Mouse (Mus musculus) adipocyte (in vitro differentiated cells): Measurements from ENCODE around the gene Extl2.

Experiments used
- DNase-seq: peaks from one replicate; pipeline ENCODE4 v3.0.0-alpha.2; 2016; ENCODE audit warnings: low spot score

The Extl2 gene

DNA sequence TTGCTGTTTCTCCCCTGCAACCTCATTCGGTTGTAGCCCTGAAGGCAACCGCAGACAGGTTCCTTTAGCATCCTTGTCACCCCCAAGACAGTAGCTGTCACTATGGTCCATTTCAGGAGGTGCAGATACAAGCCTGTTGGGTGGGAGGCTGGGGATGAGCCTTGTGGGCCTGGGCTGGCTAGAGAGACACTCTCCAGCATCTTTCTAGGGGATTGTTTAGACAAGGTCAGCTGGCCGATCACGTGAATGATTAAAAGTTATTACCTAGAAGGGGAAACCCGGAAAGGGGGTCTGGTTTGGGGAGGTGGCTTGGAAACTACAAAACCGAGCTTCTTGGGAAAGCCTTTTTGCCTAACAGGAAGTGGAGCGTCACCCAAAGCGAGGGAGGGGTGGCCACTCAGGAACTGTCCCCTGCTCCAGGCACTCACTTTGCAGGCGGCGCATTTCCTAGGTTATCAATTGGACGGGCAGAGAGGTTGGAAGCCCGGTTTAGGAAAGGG lies 729 bp downstream of the Extl2 start:
- DNase-seq: peak; percentile 82

GRCm38 (mm10) chr3:116009622-116010344 lies 2.5 kb downstream of the Extl2 start:
- no peak for DNase-seq

- no peak for DNase-seq
These were observed 7.6 kb downstream of the Extl2 start for GRCm38 (mm10) chr3:116014901-116015300.

- no peak for DNase-seq
These were observed 8.9 kb downstream of the Extl2 start for GRCm38 (mm10) chr3:116016116-116016515.

GRCm38 (mm10) chr3:116018606-116019005 lies 11.3 kb downstream of the Extl2 start:
- no peak for DNase-seq

GRCm38 (mm10) chr3:116019136-116019535 lies 11.9 kb downstream of the Extl2 start:
- DNase-seq: no peak

DNA sequence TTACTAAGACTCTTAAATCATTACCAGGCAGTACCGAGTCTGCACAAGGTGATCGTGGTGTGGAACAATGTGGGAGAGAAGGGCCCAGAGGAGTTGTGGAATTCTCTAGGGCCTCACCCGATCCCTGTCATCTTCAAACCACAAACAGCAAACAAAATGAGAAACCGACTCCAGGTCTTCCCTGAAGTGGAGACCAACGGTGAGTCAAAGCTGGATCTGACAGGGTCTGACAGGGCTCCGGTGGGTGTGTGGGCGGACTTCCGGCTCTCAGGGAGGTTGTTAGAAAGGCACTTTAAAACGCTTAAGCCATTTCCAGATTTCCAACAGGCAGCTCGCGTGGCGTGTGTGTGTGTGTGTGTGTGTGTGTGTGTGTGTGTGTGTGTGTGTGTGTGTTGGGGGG lies 17.0 kb downstream of the Extl2 start:
- DNase-seq: no peak

DNA sequence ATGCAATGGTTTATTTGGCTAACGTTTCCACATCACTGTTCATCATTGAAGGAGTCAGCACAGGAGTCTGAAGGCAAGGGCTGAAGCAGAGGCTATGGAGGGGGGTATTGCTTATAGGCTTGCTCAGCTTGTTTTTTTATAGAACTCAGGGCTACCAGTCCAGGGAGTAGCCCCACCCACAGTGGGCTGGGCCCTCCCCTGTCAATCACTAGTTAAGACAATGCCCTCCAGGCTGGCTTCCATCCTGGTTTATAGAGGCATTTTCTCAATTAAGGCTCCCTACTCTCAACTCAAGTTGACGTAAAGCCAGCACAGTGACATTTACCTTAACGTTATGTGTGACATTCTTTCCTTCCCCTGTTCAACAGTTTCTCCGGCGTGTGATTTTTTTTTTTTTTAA lies 17.4 kb downstream of the Extl2 start:
- DNase-seq: no peak

DNA sequence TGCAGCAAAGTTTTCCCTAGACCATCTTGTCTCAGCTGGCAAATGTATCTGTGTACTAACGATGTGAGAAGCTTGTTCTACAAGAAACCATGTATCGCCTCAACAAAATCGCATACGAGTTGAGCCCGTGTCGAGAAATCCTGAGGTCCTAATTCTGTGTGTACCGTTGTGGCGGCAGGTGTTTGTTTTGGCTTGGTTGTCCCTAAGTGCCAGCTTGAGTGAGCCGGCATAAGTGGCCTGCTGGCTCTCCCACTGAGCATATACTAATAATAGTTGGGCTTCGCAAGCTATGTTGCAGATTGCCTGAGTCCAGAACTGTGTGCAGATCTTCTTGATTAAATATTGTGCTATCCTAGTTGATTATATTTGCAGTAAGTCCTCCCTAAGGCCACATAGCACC lies 18.4 kb downstream of the Extl2 start:
- no peak for DNase-seq

DNA sequence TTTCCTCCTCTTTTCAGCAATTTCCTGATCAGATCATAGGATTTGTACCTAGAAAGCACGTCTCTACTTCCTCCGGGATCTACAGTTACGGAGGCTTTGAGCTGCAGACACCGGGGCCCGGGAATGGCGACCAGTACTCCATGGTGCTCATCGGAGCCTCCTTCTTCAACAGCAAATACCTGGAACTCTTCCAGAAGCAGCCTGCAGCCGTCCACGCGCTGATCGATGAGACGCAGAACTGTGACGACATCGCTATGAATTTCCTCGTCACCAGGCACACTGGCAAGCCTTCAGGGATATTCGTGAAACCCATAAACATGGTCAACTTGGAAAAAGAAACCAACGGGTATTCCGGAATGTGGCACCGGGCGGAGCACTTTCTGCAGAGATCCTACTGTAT lies 19.7 kb downstream of the Extl2 start:
- no peak for DNase-seq

DNA sequence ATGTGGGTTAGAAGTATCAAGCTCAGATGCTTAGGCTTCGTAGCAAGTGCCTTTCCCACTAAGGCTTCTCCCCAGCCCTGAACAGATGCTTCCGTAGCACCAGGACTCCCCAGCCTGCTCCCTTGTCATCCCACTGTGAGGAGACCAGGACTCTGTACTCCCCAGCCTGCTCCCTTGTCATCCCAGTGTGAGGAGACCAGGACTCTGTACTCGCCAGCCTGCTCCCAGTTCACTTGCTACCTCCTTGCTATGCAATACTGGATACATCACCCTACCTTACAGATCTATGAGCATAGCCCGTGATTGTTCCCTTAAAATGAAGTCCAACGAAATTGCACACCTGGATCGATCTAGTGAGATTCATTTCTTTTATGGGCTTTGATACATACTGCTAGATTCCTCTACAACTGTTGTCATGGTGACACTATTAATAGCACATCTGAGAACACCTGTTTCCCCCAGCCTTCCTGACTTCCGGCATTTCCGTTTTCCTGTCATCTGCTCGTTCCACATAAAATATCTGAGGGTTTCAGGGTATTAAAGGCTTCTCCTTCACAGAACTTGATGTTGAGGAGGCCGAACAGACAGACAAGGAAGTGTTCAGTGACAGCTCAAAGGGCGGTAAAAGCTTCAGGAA lies 23.0 kb downstream of the Extl2 start:
- DNase-seq: no peak

- no peak for DNase-seq
These were observed 26.1 kb downstream of the Extl2 start for GRCm38 (mm10) chr3:116033218-116033870.

DNA sequence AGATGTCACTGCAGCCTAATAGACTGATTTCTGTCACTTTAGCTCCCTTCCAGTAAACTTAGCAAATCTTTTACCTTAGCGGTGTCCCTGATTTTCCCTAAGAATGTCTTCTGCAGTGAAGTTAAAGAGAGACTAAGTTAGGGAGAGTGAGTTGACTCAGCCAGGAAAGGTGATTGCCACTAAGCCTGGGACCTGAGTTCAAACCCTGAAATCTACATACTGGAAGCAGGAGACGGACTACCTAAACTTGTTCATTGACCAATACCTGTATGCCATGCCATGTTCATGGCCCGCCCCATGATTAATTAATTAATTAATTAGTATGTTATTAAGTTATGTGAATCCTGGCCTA lies 26.6 kb downstream of the Extl2 start:
- peak; percentile 79 for DNase-seq

GRCm38 (mm10) chr3:116040776-116041175 lies 33.5 kb downstream of the Extl2 start:
- peak; percentile 40 for DNase-seq

DNA sequence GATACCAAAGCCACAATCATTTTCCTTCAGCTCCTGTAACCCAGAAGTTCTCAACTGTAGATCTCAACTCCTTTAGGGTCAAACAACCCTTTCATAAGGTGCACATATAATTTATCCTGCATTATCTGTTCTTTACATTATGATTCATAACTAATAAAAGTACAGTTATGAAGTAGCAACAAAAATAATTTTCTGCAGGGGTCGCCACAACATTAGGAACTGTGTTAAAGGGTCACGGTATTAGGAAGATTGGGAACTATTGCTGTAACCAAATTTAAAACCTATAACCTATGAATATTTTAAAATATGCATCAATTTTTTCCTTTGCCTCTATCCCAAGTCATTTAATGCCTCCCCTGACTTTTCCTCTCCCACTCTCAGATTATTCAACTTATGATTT lies 38.7 kb downstream of the Extl2 start:
- DNase-seq: peak; percentile 56

GRCm38 (mm10) chr3:116047034-116047433 lies 39.8 kb downstream of the Extl2 start:
- peak; percentile 29 for DNase-seq

DNA sequence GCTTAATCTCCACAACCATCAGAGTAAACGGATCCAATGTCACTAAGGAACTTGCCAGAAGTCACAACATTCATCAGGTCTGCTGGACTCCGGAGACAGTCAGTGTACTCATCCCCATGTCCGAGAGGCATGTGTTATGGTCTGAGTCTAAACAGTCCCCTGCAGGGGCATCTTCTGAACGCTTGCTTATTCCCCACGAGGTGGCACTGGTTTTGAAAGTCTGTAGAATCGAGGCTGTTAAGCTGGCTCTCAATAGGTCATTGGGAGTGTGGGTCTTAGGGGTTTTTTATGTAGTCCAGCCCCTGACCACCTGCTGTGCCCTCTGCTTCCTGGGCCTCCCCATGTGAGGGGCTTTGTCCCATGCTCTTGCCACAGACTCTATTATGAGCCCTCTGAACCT lies 49.8 kb downstream of the Extl2 start:
- no peak for DNase-seq

GRCm38 (mm10) chr3:116060320-116060719 lies 53.1 kb downstream of the Extl2 start:
- DNase-seq: no peak

DNA sequence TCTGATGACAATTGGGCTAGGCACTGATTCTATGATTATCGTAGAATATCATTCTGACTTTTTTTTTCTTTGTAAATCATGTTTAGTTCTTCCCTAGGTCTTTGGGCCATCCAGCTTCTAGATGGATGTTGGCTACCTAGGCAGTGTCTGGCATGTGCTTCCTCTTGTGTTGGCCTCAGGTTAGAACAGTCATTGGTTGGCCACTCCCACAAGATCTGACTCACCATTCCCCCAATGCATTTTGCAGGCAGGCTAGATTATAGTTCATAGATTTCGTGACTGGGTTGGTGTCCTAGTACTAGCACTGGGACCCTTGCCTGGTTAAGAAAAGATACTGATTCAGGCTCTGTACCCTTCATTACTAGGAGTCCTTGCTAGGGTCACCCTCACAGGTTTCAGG lies 54.9 kb downstream of the Extl2 start:
- no peak for DNase-seq

GRCm38 (mm10) chr3:116072584-116072983 lies 65.3 kb downstream of the Extl2 start:
- DNase-seq: peak; percentile 73

- no peak for DNase-seq
These were observed 69.5 kb downstream of the Extl2 start for GRCm38 (mm10) chr3:116076739-116077138.

DNA sequence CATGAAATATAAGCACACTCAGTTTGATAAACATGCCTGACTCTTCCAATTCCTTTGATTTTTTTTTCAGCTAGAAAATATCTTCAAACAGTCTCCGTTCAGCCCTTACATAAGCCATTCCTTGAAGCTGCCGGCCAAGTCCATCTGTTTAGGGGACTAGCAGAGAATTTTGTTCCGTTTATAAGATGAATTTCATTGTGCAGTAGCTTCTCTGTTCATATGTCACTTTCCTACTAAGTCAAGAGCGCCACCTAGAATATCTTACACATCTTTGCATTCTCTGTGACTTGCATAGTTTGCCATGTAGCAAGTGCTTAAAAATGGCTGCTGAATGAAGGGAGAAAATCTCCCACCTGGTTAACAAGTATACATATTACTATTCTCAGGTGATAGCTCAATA lies 71.2 kb downstream of the Extl2 start:
- DNase-seq: peak; percentile 12
